Mouse (Mus musculus) heart, embryonic 14.5 days (tissue): ENCODE results near the gene Hdhd5. TPM values are rescaled to one million over a fixed set of nuclear protein-coding genes. Genes with fewer than 3 reads are reported as not detected.

Source experiments
- ATAC-seq: fragments of 200-750 bp; cut with Nextera tagmentation; 2 replicates; pipeline ENCODE4 v1.8.0; 2017; ENCODE audit warnings: low read depth, moderate TSS enrichment; ENCODE audit not compliant: insufficient number of reproducible peaks, insufficient read depth, low FRiP score
- H3K27ac ChIP-seq, 2 experiments: fragments of 200-500 bp in 1 of 2; fragments of 300-500 bp in 1 of 2; sonication (generic) in 1 of 2; replicated peaks in 1 of 2; 2 replicates each; pipeline ENCODE4 v1.5.1; 2012 to 2014; ENCODE audit warnings: low read depth in 2 of 2, low read length in 2 of 2, control low read depth in 1 of 2, mild to moderate bottlenecking in 1 of 2, mixed read lengths in 1 of 2; ENCODE audit not compliant: control insufficient read depth in 1 of 2, insufficient read depth in 1 of 2
- H3K27me3 ChIP-seq: fragments of 300-500 bp; sonication (generic); 2 replicates; pipeline ENCODE4 v1.6.1; 2014; ENCODE audit warnings: mild to moderate bottlenecking, low read length, control low read depth; ENCODE audit not compliant: control insufficient read depth, insufficient read depth
- H3K36me3 ChIP-seq: fragments of 300-500 bp; sonication (generic); 2 replicates; pipeline ENCODE4 v1.6.1; 2014; ENCODE audit warnings: mild to moderate bottlenecking, control low read depth, low read length, mixed read lengths; ENCODE audit not compliant: control insufficient read depth, insufficient read depth
- H3K4me1 ChIP-seq, 2 experiments: fragments of 200-500 bp in 1 of 2; fragments of 300-500 bp in 1 of 2; sonication (generic) in 1 of 2; 2 replicates each; pipeline ENCODE4 v1.6.1; 2012 to 2014; ENCODE audit warnings: low read length in 2 of 2, control low read depth in 1 of 2, mixed read lengths in 1 of 2; ENCODE audit not compliant: control insufficient read depth in 2 of 2, insufficient read depth in 2 of 2
- H3K4me2 ChIP-seq: fragments of 300-500 bp; sonication (generic); 2 replicates; pipeline ENCODE4 v1.6.1; 2014; ENCODE audit warnings: mild to moderate bottlenecking, low read length
- H3K4me3 ChIP-seq, 2 experiments: fragments of 200-500 bp in 1 of 2; fragments of 300-500 bp in 1 of 2; sonication (generic) in 1 of 2; 2 replicates each; pipeline ENCODE4 v1.5.1; 2012 to 2014; ENCODE audit warnings: low read length in 2 of 2, mild to moderate bottlenecking in 2 of 2, control low read depth in 1 of 2, low read depth in 1 of 2, moderate library complexity in 1 of 2; ENCODE audit not compliant: control insufficient read depth in 1 of 2, insufficient read depth in 1 of 2
- H3K9ac ChIP-seq: fragments of 300-500 bp; sonication (generic); 2 replicates; pipeline ENCODE4 v1.6.1; 2014; ENCODE audit warnings: mild to moderate bottlenecking, low read length
- H3K9me3 ChIP-seq: fragments of 300-500 bp; sonication (generic); 2 replicates; pipeline ENCODE4 v1.6.1; 2016; ENCODE audit warnings: low read length, control low read depth; ENCODE audit not compliant: control insufficient read depth
- WGBS: fragments of 180-500 bp; shearing (Covaris S2); extraction: QIAGEN DNeasy Blood & Tissue Kit; methylation state at CpG from one replicate; pipeline ENCODE4 v1.1.7; 2014; 5-methylcytosine and 5-hydroxymethylcytosine counted together
- polyA plus RNA-seq: library from polyadenylated mRNA; unstranded; fragments of >200 nt; fragmentation: Nextera tagmentation; extraction: Ambion mirVana; gene quantifications from 2 replicates; pipeline ENCODE4 v1.2.1, GENCODE M21; 2014

The Hdhd5 gene
- polyA plus RNA-seq, 1 experiment from 2014 or later: 14.1 TPM

DNA sequence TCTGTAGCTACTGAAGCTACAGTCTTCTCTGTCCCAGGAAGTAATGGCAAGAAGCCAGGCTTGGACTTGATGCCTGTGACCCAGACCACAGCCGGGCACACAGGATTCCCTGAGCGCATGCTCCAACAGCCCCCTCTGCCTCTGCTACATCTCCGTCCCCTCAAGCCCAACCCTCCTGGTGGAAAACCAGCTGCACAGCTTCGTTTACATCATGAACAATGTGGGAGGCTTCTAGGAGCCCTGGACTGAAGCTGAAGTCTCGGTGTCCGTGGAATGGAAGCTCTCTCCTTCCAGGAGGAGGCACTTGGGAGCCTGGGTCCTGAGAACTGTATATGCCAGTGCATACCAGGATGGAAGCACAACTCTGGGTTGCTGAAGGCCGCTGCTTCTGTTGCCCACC lies 21.1 kb downstream of the Hdhd5 start:
- 90% methylated on average over 7 of the region's 7 CpGs for WGBS
- H3K9ac ChIP-seq: no peak overlapping the region
- H3K36me3 ChIP-seq: peaks cover 45% of the 10 kb centered on the region
- H3K4me1 ChIP-seq: no peaks in the 10 kb centered on the region
- H3K4me3 ChIP-seq: no peak overlapping the region
- no peaks in the 10 kb centered on the region for H3K9me3 ChIP-seq
- no peaks in the 10 kb centered on the region for H3K27me3 ChIP-seq
- no peak overlapping the region for H3K27ac ChIP-seq
- ATAC-seq: no peak
- no peak overlapping the region for H3K4me2 ChIP-seq

DNA sequence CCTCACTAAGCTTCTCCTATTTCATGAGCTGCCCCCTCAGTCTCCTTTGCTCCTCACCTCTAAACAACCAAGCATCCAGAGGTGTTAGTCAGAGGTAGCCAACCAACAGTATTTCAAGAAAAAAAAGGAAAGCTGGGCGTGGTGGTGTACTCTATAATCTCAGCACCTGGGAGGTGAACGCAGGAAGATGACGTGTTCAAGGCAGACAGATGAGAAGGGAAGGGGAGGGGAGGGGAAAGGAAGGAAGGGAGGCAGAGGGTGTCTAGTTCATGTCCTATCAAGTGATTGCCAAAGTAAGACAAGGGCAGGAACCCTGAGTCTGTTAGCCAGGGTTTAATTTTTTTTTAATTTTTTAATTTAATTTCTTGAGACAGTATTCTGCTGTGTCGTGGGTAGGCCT lies 22.5 kb downstream of the Hdhd5 start:
- Histone ChIP-seq H3K9me3 (no peaks in the 10 kb centered on the region), H3K27ac (no peak overlapping the region), H3K36me3 (peaks cover 43% of the 10 kb centered on the region), H3K9ac (no peak overlapping the region), H3K4me1 (no peaks in the 10 kb centered on the region), H3K4me3 (no peak overlapping the region), H3K4me2 (no peak overlapping the region), H3K27me3 (no peaks in the 10 kb centered on the region)
- no peak for ATAC-seq
- 77% methylated on average over 4 of the region's 4 CpGs for WGBS

DNA sequence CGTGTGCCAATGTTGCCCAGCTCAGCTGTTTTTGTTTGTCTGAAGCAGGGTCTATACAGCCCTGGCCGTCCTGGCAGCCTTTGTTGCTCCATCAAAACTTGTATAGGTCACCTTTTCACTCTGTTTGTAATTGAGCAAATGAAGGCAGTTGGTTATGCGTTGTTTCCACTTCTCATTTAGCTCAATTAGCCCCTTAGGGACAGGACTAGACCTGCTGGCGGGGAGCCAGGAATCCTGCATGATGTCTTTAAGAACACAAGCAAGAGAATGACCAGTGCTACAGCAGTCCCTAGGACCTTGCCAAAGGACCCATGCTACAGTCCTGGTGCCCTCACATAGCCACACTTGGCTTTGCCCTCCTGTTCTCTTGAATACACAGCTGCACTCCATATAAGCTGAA lies 25.6 kb downstream of the Hdhd5 start:
- Histone ChIP-seq H3K4me1 (no peaks in the 10 kb centered on the region), H3K4me2 (no peak overlapping the region), H3K36me3 (peaks cover 21% of the 10 kb centered on the region), H3K4me3 (no peak overlapping the region), H3K27ac (no peak overlapping the region), H3K9me3 (peaks cover 2% of the 10 kb centered on the region; the same call in 1 of the 2 replicates), H3K27me3 (no peaks in the 10 kb centered on the region), H3K9ac (no peak overlapping the region)
- no peak for ATAC-seq
- WGBS: 77% methylated on average over 4 of the region's 4 CpGs

DNA sequence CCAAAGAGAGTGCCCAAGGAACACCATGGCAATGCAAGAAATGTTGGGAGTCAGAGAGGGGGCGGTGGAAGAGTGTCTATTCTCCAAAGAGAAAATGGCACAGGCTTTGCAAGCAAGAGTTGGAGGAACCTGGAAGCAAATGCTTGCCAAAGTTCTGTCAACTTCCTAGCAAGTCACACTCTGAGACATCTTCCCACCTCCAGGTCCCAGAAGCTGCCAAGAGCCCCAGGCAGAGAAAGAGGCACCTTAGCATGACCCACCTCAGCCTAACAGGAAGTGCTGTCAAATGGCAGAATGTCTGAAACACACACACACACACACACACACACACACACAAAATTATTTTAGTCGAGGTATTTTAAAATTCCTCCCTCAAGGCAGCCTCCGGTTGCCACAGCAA lies 27.1 kb downstream of the Hdhd5 start:
- Histone ChIP-seq H3K9ac (no peak overlapping the region), H3K4me2 (no peak overlapping the region), H3K9me3 (peaks cover 6% of the 10 kb centered on the region; the same call in 1 of the 2 replicates), H3K27me3 (no peaks in the 10 kb centered on the region), H3K27ac (no peak overlapping the region), H3K36me3 (peaks cover 8% of the 10 kb centered on the region), H3K4me3 (no peak overlapping the region), H3K4me1 (no peaks in the 10 kb centered on the region)
- no peak for ATAC-seq
- WGBS: 69% methylated on average over 3 of the region's 3 CpGs

DNA sequence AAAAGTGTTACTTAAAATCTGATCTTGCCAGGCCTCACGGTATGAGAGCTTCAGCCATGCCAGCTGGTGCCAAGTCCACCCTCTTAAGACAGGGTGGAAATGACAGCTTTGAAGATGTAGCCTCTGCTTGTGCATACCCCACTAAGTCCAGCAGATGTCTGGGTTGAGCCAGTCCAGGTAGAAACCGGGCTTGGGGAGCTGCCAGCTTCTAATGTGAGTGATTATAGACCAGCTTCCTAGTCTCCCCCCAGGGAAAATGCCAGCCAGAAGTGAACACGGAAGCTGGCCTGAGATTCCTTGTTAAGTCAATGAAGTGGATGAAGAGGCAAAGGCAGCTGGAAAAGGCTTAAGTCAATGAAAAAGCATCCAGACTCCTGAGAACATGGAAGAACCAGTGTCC lies 34.6 kb downstream of the Hdhd5 start:
- Histone ChIP-seq H3K27ac (no peak overlapping the region), H3K4me3 (no peak overlapping the region), H3K4me1 (peaks cover 5 to 22% of the 10 kb centered on the region in 2 experiments), H3K27me3 (peaks cover 29% of the 10 kb centered on the region), H3K4me2 (no peak overlapping the region), H3K9ac (no peak overlapping the region), H3K9me3 (peaks cover 6% of the 10 kb centered on the region; the same call in 1 of the 2 replicates), H3K36me3 (no peaks in the 10 kb centered on the region)
- ATAC-seq: no peak
- WGBS: 57% methylated on average over 3 of the region's 3 CpGs

DNA sequence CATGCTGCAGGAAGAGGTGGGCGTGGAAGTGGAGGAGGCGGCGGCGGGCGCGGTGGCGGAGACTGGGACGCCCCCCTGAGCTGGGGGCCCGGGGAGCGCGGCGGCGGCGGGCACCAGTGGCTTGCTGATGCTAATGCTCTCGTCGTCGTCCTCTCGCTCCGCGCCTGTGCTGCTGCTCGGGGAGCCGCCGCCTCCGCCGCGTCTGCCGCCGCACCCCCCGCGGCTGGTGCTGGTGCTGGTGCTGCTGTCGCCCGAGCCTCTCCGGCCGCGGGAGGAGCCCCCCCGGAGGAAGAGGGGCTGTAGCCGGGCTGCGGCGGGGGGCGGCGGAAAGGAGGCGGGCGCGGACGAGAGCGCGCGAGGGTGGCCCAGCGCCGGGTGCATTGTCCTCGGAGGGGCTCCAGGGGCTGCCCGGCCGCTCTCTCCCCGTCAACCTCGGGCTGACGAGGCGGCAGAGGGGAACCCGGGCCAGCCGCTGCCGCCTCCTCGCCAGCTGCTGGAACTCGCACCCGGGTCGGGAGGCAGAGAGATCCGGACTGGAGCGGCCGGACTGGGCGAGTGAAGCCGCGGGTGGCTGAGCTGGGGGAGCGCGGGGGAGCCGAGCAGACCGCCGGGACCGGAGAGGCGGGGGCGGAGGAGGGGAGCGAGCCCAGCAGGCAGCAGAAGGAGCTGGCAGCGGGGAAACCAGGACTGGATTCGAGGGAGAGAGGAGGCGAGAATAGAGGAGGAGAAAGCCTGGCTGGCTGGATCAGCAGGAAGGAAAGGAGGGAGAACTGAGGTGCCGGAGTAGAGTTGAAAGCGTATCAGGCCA lies 37.5 kb downstream of the Hdhd5 start, which contains the start of gene Tmem121b:
Gene Tmem121b (minus strand): TSS at position 434 of the 808 bp plus-strand sequence.
- Histone ChIP-seq H3K36me3 (no peaks in the 10 kb centered on the region), H3K9me3 (no peaks in the 10 kb centered on the region), H3K27ac (no peak within 1 kb of the TSS), H3K4me2 (peak within 1 kb of the TSS; percentile 99), H3K9ac (peak within 1 kb of the TSS; percentile 64), H3K27me3 (peaks cover 43% of the 10 kb centered on the region), H3K4me1 (peaks cover 5 to 22% of the 10 kb centered on the region in 2 experiments), H3K4me3 (peak within 1 kb of the TSS; percentile 62 to 67)
- ATAC-seq: peak; percentile 23; the same call in 1 of the 2 replicates
- under 1% methylated on average over 70 of the region's 84 CpGs for WGBS

DNA sequence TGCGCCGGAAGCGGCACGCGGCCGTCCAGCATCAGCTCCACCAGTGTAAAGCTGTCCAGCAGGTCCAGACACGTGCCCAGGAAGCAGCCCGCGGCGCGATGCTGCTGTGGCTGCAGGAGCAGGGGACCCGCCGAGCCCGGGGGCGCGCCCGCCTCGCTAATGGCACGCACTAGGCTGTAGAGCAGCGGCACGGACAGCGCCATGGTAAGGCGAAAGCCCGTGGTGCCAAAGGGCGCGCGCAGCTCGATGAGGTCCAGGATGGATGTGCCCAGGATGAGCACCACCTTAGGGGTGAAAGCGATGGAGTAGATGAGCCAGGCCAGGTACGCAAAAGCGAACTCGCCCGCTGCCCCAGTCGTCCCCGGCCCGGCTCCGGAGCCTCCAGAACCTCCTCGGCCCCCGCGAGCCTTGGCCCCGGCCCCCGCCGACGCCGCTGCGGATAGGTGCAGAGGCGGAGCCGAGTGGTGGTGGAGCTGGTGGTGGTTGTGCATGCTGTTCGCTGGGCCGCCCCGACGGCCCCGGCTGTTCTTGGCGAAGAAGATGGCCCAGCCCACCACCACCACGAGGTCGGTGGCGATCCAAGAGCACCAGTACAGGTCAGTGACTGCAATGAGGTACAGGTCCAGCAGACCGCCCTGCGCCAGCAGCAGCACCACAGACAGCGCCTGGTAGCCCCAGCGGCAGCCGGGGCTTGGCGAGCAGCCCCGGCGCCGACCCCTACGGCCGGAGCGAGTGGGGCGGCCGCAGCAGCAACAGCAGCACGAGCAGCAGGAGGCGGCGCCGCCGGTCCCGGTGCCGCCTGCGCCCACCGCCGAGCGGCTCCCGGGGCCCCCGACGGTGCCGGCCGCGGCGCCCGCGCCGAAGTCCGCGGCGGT lies 38.4 kb downstream of the Hdhd5 start:
- Histone ChIP-seq H3K4me2 (peak overlapping the region; percentile 99), H3K9ac (peak overlapping the region; percentile 64), H3K9me3 (no peaks in the 10 kb centered on the region), H3K27ac (no peak overlapping the region), H3K27me3 (peaks cover 43% of the 10 kb centered on the region), H3K4me1 (peaks cover 5 to 22% of the 10 kb centered on the region in 2 experiments), H3K36me3 (no peaks in the 10 kb centered on the region), H3K4me3 (peak overlapping the region; percentile 62 to 67)
- ATAC-seq: 0 out of 2 replicates have a peak, but pooled peaks have one; percentile 2
- WGBS: under 1% methylated on average over 92 of the region's 95 CpGs
